Mouse (Mus musculus) gastrocnemius, postnatal 14 days (tissue): Measurements from ENCODE around the gene Asprv1. TPM values are rescaled to one million over a fixed set of nuclear protein-coding genes. Genes with fewer than 3 reads are reported as not detected.

Experiments
- DNase-seq: peaks from one replicate; pipeline ENCODE4 v3.0.0; 2021; ENCODE audit warnings: mixed read lengths
- intact Hi-C: fragments of 180-260 bp; cut with DNase I; formaldehyde crosslinking; loops from one replicate; pipeline ENCODE4 v1.15.1; 2025; ENCODE audit warnings: low total_unique reads
- total RNA-seq, 2 experiments: library from RNA; stranded (reverse); gene quantifications; 2 replicates each; pipeline ENCODE4 v1.2.3; 2021

The Asprv1 gene
- total RNA-seq, 2 experiments from 2014 or later, result 0.13 TPM; not detected in 1

GRCm38 (mm10) chr6:86654270-86654916 is 26.4 kb downstream of the Asprv1 start:
- intact Hi-C loops, result no loop called here

DNA sequence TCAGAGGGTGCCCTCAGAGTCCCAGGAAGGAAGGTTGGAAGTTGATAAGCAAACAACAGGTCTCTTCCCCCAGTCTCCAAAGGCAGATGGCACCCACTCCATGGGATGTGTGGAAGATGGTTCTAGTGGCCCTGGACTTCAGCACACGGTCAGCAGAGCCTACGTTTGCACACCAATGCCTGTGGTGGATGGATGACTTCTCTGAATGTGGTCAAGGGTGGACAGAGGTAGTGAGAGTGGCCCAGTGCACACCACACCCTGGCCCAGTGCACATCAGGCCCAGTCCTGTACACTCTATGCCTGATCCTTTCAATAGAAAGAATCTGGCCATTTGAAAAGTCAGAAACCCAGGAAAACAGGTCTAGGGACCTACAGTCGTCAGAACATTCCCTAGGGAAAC is 30.5 kb downstream of the Asprv1 start:
- no peak for DNase-seq
- intact Hi-C loops, result no loop called here

More at GRCm38 (mm10) chr6:86654270-86654916, 26.4 kb downstream of the Asprv1 start:
- DNase-seq, result no peak

GRCm38 (mm10) chr6:86660161-86660877 is 32.4 kb downstream of the Asprv1 start:
- intact Hi-C loops, result no loop called here
- DNase-seq, result no peak

- intact Hi-C loops, result no loop called here
Observed at GRCm38 (mm10) chr6:86665076-86665475, 37.1 kb downstream of the Asprv1 start.

DNA sequence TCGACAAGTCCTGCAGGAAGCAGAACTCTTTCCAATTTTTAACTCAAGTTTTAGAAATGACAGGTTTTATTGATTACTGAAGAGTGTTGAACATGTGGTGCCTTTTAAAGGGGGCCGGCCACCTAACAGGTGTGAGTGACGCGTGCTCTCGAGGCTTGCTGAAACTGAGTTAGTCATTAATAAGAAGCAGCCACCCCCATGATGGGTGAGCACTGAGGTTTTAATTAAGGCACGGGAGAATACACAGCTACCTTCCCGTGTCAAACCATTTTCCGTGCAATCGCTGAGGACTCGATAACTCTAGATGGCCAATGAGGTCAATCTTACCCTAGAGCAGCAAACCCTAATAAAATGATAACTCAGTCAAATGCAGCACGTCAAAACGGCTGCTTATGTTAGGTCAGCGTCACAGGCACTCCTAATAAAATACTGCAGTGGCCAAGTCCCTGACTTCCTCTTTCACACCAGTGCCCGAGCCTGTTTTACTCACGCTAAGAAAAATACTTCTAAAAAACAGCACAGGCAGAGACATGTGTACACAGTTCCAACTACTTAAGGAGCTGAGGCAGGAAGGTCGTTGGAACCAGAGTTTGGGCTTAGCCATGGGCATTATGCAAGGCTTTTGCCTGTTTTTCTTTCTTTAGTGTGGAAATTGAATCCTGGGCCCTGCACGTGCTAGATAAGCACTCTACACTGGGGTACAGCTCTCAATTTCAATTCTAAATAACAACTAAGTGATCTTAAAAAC is 37.8 kb downstream of the Asprv1 start:
- intact Hi-C loops, result no loop called here
- DNase-seq, result no peak

More at GRCm38 (mm10) chr6:86665076-86665475, 37.1 kb downstream of the Asprv1 start:
- no peak for DNase-seq

DNA sequence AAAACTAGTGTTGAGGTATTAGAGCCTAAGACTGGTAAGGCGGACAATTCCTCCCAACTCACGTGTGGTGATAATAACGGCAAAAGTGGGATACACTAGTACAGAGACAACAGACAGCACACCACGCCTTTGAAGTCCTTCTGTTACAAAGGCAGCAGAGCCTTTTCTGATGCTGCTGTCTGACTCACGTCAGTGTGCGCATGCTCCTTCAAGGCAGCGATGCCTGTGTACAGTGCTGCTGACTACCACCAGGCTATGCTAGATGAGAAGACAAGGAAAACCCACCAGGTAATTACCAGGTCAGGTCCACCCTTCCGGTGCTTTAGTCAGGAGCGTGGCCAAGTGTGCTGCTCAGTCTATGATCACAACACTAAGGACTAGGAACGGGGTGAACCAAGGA is 39.1 kb downstream of the Asprv1 start:
- DNase-seq, result no peak
- intact Hi-C loops, result no loop called here

DNA sequence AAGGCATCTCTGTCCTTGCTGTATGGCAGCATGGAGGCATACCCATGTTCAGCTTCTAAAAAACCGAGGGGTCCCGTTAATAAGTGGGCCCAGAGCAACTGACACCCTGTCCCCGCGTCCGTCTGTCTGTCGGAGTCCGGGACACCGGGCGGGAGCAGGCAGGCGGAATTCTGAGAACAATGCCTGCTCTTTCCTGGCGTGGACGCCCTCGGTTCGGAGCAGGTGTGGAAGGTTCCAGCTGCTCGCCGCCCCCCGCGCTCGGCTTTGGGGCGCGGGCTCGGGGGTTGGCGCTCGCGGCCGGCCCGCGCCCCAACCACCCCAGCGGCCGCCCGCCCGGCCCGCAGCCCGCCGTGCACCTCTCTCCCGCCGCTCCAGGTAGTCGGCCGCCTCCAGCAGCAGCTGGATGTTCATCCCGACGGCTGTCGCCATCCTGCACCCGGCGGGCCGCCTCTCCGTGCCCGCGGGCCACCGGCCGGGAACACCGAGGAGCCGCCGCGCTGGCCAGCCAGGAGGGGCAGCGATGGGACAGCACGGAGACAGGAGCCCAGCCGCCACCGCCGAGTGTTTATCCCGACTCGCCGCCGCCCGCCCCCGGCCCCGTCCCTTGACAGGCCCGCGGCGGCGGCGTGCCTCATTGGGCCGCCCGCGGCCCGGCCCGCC is 40.7 kb downstream of the Asprv1 start, which contains the start of gene Mxd1:
TSS of gene Mxd1 (minus strand) at position 582 of the 660 bp plus-strand sequence.
- intact Hi-C loops, result no loop called here

GRCm38 (mm10) chr6:86669240-86669727 is 41.3 kb downstream of the Asprv1 start:
- DNase-seq, result peak; percentile 100
- intact Hi-C loops, result no loop called here

More for the DNA sequence above, 40.7 kb downstream of the Asprv1 start, which contains the start of gene Mxd1:
- DNase-seq, result peak; percentile 35

GRCm38 (mm10) chr6:86670873-86671272 is 42.9 kb downstream of the Asprv1 start:
- no peak for DNase-seq
- intact Hi-C loops, result loop anchor here (5.0 to 10.0 kb wide), 2 partner anchors 129 to 206 kb away; no protein-coding TSS in a partner anchor

DNA sequence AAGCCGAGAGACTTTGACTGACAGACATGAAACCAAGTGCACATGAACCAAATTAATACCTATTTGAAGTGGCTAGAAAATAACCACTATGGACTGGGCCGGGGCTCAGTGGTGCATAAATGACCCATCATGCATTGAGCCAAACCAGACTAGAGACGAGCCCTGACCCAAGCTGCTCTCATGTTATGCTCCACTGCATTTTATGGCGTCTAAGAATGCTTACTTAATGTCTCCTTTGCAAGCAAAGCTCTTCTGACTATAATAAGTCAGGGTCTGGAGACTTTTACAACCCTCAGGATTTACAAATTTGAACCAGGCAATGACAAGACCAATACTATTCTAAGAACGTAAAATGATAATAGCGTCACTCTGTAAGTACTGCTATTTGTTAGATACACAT is 50.4 kb downstream of the Asprv1 start:
- intact Hi-C loops, result loop anchor here (10.0 kb wide), 1 partner anchor 214 kb away; no protein-coding TSS in a partner anchor
- DNase-seq, result no peak

Other genes starting within 250 kb of the Asprv1 start
- gene Pcyox1, start 231.0 kb upstream of the Asprv1 start, total RNA-seq, result 10 to 100 TPM; 63.0 to 63.1 TPM
- 10 to 100 TPM; 21.5 to 25.2 TPM for gene Tia1, start 223.9 kb upstream of the Asprv1 start, total RNA-seq
- under 1 TPM in 1 of 2 experiments, not detected in 1; 0.47 TPM for gene Gm44790, start 201.5 kb upstream of the Asprv1 start, total RNA-seq
- gene C87436, start 189.8 kb upstream of the Asprv1 start, total RNA-seq, result 1 to 10 TPM; 6.4 to 7.8 TPM
- gene Pcbp1, start 101.8 kb upstream of the Asprv1 start, total RNA-seq, result 100 to 1,000 TPM; 128 to 164 TPM
- 1 to 10 TPM; 3.9 to 4.0 TPM for gene Mxd1, start 41.0 kb downstream of the Asprv1 start, total RNA-seq
- gene Snrnp27, start 56.4 kb downstream of the Asprv1 start, total RNA-seq, result 10 to 100 TPM; 67.5 to 78.2 TPM
- gene Gmcl1, start 105.2 kb downstream of the Asprv1 start, total RNA-seq, result 1 to 10 TPM; 3.4 to 3.8 TPM
- 10 to 100 TPM; 20.4 to 23.1 TPM for gene Anxa4, start 165.4 kb downstream of the Asprv1 start, total RNA-seq
- gene Aak1, start 221.4 kb downstream of the Asprv1 start, total RNA-seq, result 10 to 100 TPM; 27.8 to 30.8 TPM